ENCODE assay signal across 9 mouse cellular contexts in the genomic region with DNA sequence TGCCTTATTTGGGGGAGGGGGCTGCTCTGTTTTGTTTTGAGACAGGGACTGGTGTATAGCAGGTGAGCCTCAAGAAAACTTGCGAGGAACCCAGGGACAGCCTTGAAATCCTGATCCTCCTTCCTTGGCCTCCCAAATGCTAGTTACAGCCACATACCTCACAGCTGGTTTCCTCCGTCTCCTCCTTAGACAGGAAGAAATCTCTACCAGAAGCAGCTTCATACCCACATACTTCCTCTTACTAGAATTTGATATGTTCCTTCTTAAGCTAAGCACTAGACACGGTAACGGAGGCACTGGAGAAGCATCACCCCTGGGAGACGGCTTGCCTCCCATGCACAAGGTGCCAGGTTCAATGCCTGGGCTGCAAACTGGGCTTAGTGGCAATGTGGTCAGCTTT.
"Had no signal": no experiment of that assay in that cellular context is flagged by ENCODE, and none has a peak within 500 bp of the region (broad histone marks: within the 10 kb centered on the region; RNA-seq: fewer than 3 reads in every experiment).

No protein-coding gene starts in this region.

- DNase-seq: kidney, adult 8-10 months; kidney, postnatal 4 days; liver; liver, embryonic 13.5 days; liver, postnatal 0 days; midbrain, embryonic 14.5 days; right cerebral cortex, adult 18-20 months; right cerebral cortex, postnatal 25 days; thymus, postnatal 25 days had no signal

- ATAC-seq: liver, postnatal 0 days had no signal
